Mouse (Mus musculus) Patski (cell line): ENCODE measurements around the gene Adgrd1. TPM values are rescaled to one million over a fixed set of nuclear protein-coding genes. Genes with fewer than 3 reads are reported as not detected.

Experiments
- ATAC-seq: fragments of 100-300 bp; one replicate; pipeline ENCODE4 v1.8.0; 2021
- CTCF ChIA-PET: fragments of 350-600 bp; sonication (Branson Sonifier 250); formaldehyde crosslinking; loops from one replicate; lab custom pipeline; 2022; ENCODE audit warnings: inconsistent platforms; lab: Charles Lee
- POLR2A ChIA-PET: fragments of 350-600 bp; sonication (Branson Sonifier 250); formaldehyde crosslinking; loops from one replicate; lab custom pipeline; 2022; ENCODE audit warnings: antibody characterized with exemption, inconsistent platforms; lab: Charles Lee
- DNase-seq: peaks from one replicate; pipeline ENCODE4 v3.0.0-alpha.2; 2011; ENCODE audit warnings: low read depth, low spot score
- H3K27me3 ChIP-seq: fragments of 371-371 bp; one replicate; pipeline ENCODE4 v1.5.1; 2021
- CTCF ChIP-seq: fragments of 100-300 bp; IDR thresholded peaks from one replicate; pipeline ENCODE4 v1.5.1; 2021
- in situ Hi-C: fragments of 300-500 bp; cut with MboI; formaldehyde crosslinking; loops from 3 replicates; pipeline ENCODE4 v1.11.1; 2018; ENCODE audit warnings: low pct_unique_long_range_greater_than_20kb, mixed read lengths
- polyA plus RNA-seq: library from polyadenylated mRNA; unstranded; gene quantifications from one replicate; pipeline ENCODE4 v1.2.3, GENCODE M21; 2021

The Adgrd1 gene
- polyA plus RNA-seq, 1 experiment from 2014 or later, result 0.01 TPM

DNA sequence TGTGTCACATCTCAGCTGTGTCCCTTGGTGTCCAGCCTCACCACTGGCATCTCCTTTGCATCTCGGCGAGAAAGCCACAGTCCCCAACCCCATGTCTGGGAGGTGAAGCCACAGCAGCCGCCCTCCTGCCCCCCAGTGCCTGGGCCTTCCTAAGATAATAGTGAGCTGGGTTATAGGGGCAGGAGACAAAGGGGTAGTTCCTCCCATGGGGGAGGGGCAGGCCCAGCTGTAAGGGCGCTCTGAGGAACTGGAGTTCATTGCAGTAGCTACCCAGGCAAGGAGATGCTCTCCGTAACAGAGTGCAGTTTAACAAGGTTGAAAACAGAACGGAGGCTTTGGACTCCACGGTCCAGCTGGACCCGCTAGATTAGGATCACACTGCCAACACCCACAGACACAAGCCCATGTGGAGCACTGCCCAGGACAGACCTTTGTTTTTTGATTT lies 122.0 kb downstream of the Adgrd1 start:
- H3K27me3 ChIP-seq, result no peaks in the 10 kb centered on the region
- in situ Hi-C loops, result no loop called here
- DNase-seq, result no peak
- TF ChIP-seq CTCF, result no peak
- ChIA-PET CTCF (no interaction called here), POLR2A (no interaction called here)
- ATAC-seq, result no peak

DNA sequence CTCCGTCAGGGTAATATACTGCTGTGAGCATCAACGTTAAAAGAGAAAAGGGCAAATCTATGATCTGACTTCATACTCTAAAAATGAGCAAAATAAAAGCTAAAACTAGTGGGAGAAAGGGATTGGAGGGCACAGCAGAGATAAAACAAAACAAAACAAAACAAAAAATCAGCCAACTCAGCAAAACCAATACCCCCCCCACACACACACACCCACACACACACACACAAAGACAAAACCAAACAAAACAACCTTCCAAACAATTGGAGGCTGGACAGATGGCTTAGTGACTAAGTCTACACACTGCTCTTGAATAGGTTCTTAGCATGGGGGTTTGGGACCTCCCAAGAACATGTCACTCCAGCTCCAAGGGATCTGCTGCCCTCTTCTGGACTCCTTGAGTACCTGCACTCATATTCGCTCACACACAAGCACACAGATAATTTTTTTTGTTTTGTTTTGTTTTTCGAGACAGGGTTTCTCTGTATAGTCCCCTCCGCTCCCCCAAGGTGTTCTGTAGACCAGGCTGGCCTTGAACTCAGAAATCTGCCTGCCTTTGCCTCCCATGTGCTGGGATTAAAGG lies 122.7 kb downstream of the Adgrd1 start:
- TF ChIP-seq CTCF, result no peak
- POLR2A ChIA-PET, result interaction anchor here (0.6 kb wide), 1 partner anchor 1273 kb away, joined by 6 read pairs; no protein-coding TSS in a partner anchor
- no peak for ATAC-seq
- CTCF ChIA-PET, result no interaction called here
- DNase-seq, result no peak
- in situ Hi-C loops, result no loop called here
- no peaks in the 10 kb centered on the region for H3K27me3 ChIP-seq

DNA sequence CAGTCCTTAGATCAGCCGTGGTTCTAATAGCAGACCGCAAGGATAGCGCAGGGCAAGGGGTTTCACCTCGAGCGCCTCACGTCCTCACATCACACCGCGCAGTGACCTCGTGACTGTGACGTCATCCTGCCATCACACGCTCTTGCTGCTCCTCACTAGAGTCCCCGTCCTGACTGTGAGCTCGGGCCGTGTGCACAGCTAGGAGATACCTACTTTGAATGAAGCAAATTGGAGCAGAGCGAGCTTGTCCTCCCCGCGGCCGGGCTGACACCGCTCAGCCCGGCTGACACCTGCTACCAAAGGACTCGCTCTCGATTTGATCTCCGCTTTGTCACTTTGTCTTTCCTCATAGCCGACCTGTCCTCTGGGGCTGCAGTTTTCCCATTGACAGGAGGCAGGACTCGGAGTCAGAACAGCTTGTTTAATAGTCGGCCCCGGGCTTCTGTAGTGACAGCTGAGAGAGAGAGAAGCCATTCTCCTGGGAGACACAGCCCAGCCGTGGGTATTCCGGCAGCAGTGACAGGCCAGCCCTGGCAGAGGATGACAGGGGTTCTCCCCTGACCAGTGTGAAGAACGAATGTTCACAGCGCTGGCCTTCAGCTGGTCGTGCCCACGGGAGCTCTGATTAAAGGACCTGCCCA lies 129.4 kb downstream of the Adgrd1 start:
- no peak for TF ChIP-seq CTCF
- POLR2A ChIA-PET, result no interaction called here
- CTCF ChIA-PET, result no interaction called here
- in situ Hi-C loops, result no loop called here
- ATAC-seq (no peak), DNase-seq (no peak)
- H3K27me3 ChIP-seq, result no peaks in the 10 kb centered on the region

DNA sequence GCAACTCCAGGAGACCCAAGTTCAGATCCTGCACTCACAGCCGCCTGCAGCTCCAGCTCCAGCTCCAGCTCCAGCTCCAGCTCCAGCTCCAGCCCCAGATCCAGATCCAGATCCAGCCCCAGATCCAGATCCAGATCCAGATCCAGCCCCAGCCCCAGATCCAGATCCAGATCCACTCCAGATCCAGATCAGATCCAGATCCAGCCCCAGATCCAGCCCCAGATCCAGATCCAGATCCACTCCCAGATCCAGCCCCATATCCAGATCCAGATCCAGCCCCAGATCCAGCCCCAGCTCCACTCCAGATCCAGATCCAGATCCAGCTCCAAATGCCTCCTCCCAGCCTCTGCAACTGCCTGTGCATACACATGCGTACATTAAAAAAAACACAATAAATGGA lies 131.6 kb downstream of the Adgrd1 start:
- H3K27me3 ChIP-seq, result no peaks in the 10 kb centered on the region
- DNase-seq (no peak), ATAC-seq (no peak)
- TF ChIP-seq CTCF, result no peak
- in situ Hi-C loops, result no loop called here
- POLR2A ChIA-PET, result interaction anchor here (0.5 kb wide), 1 partner anchor 22 kb away, joined by 4 read pairs; no protein-coding TSS in a partner anchor
- CTCF ChIA-PET, result no interaction called here

DNA sequence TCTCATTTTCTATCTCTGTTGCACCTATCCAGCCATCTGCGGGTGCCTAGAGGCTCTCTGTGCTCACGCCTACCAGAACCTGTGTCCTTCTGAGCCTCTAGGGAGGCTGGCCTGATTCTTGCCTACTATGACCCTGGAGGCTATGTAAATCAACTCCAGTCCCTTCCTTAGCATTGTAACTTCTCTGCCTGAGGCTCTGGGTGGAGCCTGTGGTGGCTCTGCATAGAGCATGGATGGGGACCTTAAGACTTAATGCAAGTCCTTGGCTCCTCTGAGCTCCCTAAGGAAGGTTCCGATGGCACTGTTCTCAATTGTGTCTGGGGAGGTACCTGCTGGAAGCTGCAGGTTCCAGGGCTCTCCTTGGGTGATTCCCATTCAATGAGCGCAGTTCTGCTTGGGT lies 136.8 kb downstream of the Adgrd1 start:
- in situ Hi-C loops, result loop anchor here (5.0 kb wide), 1 partner anchor 124 kb away; no protein-coding TSS in a partner anchor
- CTCF ChIA-PET, result no interaction called here
- no peak for TF ChIP-seq CTCF

DNA sequence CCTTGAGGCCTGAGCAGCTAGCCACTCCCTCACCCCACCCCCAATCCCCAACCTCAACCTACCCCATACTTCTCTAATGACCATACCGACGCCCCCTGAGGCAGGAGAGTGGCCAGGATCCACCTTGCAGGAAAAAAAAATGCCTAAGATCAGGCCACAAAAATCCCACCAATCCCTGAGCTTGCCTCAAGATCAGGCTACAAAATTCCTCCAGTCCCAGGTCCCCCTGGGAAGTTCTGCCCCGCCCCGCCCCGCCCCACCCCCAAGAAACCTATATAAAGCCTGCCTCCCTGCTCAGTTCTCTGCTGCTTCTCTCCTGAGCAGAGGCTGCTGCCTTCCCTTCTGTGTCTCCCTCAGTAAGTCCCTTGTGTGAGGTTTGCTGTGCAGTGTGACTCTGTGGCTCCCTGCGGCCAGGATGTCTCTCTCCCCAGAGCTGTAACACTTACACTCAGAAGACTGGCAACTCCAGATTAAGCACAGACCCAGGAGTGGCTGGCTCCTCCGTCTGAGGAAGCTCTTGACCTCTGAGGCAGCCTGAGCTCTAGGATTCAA lies 137.4 kb downstream of the Adgrd1 start:
- DNase-seq (no peak), ATAC-seq (no peak)
- ChIA-PET POLR2A (no interaction called here), CTCF (no interaction called here)
- TF ChIP-seq CTCF, result no peak
- H3K27me3 ChIP-seq, result no peaks in the 10 kb centered on the region
- in situ Hi-C loops, result loop anchor here (5.0 kb wide), 1 partner anchor 123 kb away; no protein-coding TSS in a partner anchor

More for the DNA sequence above, 136.8 kb downstream of the Adgrd1 start:
- H3K27me3 ChIP-seq, result no peaks in the 10 kb centered on the region
- POLR2A ChIA-PET, result no interaction called here
- DNase-seq, result no peak
- no peak for ATAC-seq

DNA sequence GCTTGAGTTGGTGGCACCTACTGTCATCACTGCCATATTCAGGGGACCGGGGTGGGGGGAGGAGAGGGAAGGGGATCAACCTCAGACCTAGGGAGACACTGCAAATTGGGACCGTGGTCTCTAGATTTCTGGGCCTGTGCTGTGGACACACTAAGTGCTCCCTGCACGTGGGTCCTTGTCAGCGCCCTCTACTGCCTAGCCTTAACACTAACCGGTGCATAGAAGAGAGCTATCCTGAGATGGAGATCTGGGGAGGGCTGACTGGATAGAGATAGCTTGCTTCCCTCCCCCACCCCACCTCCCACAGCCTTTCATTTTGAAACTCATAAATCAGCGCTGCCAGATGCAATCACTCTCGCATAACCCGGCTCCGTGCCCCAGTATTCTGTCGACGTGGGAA lies 139.8 kb downstream of the Adgrd1 start:
- ATAC-seq, result no peak
- H3K27me3 ChIP-seq, result no peaks in the 10 kb centered on the region
- no peak for DNase-seq
- in situ Hi-C loops, result no loop called here
- POLR2A ChIA-PET, result no interaction called here
- CTCF ChIA-PET, result no interaction called here
- TF ChIP-seq CTCF, result no peak

DNA sequence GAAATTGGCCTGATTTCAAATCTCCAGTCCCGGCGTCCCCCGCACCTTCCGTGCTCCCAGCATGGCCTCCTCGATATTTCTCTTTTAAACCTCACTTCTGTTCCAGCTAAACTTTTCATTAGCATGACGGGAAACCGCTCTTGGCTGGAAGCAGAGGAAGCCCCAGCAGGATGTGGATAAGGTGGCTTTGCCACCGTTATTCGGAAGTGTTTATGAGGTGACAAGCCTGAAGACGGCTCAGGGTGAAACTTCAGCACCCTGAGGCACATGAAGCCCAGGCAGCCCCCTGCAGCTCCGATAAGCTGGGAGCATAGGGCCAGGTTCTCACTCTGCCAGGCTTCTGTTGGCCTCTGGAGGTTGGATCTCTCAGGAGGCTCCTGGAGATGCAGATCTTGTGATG lies 145.3 kb downstream of the Adgrd1 start:
- POLR2A ChIA-PET, result no interaction called here
- no peak for ATAC-seq

DNA sequence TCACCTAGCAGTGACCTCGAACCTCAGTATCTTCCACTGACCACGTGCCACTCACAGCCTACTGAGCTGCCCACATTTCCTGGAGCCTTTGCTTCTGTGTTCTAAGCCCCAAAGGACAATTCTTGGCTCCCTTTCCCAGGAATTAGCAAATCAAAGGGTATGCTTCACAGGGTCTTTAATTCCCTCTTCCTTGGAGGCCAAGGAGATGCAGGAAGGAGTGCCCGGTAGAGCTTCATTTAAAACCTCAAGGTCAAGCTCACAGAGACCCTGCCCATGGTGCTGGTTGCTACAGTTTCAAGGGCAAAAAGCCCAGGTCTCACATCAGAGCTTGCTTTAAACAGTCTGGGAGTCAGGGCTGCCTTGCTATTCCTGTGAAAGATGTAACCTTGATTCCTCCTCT lies 145.7 kb downstream of the Adgrd1 start:
- CTCF ChIA-PET, result no interaction called here
- no peak for TF ChIP-seq CTCF
- in situ Hi-C loops, result no loop called here

More for the DNA sequence above, 145.3 kb downstream of the Adgrd1 start:
- in situ Hi-C loops, result no loop called here
- peaks cover 12% of the 10 kb centered on the region for H3K27me3 ChIP-seq
- DNase-seq, result no peak
- TF ChIP-seq CTCF, result no peak
- CTCF ChIA-PET, result no interaction called here

DNA sequence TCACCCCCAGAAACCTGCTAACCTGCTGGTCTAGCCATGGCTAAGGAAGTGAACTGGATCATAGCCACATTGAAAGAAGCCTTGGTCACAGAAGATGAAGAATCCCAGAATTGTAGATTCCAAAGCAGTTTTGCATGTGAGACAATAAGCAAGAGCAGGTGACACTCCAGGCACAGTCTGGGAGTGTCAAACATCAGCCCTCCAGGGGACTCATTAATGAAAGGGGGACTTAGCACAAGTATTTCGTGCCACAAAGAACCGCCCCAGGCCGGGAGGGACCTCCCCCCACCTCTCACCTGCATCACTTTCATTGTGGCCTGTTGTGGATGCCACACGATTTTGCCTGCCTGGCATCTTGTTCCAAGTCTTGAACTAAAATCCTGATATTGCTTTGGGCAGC lies 146.6 kb downstream of the Adgrd1 start:
- H3K27me3 ChIP-seq, result peaks cover 12% of the 10 kb centered on the region
- in situ Hi-C loops, result no loop called here
- no peak for TF ChIP-seq CTCF
- ChIA-PET CTCF (no interaction called here), POLR2A (no interaction called here)
- ATAC-seq (no peak), DNase-seq (no peak)

More for the DNA sequence above, 145.7 kb downstream of the Adgrd1 start:
- H3K27me3 ChIP-seq, result peaks cover 12% of the 10 kb centered on the region
- no peak for DNase-seq
- no peak for ATAC-seq
- POLR2A ChIA-PET, result no interaction called here

DNA sequence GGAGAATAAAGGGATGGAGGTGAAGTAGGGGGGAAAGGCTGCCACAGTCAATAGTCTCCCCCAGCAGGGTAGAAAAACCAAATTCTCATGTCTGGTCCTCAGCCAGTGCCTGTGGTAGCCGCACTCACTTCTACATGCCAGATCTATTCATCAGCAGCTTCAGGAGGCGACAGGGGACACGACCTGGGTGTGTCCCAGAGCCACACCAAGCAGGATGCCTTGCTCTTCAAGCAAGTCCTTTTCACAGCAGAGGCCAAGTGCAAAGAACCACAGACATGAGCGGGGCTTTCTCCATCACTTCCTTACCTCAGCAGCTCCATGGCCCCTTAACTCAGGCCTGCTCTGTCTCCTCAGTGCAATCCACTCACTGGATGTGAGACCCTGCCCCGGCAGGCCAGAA lies 147.8 kb downstream of the Adgrd1 start:
- no peak for TF ChIP-seq CTCF
- in situ Hi-C loops, result no loop called here
- ChIA-PET POLR2A (no interaction called here), CTCF (no interaction called here)
- no peak for ATAC-seq
- H3K27me3 ChIP-seq, result peaks cover 12% of the 10 kb centered on the region
- no peak for DNase-seq
